Mouse (Mus musculus): ENCODE measurements around the gene Smco3. TPM values are rescaled to one million over a fixed set of nuclear protein-coding genes. Genes with fewer than 3 reads are reported as not detected.
"Not testable (repeated sequence)": the region's sequence is repeated elsewhere in the genome, so short reads cannot be mapped to it uniquely, and the experiment has no call there.

Gene Smco3
- total RNA-seq, 2 experiments from 2014 or later: 0.20 TPM; not detected in 1

DNA sequence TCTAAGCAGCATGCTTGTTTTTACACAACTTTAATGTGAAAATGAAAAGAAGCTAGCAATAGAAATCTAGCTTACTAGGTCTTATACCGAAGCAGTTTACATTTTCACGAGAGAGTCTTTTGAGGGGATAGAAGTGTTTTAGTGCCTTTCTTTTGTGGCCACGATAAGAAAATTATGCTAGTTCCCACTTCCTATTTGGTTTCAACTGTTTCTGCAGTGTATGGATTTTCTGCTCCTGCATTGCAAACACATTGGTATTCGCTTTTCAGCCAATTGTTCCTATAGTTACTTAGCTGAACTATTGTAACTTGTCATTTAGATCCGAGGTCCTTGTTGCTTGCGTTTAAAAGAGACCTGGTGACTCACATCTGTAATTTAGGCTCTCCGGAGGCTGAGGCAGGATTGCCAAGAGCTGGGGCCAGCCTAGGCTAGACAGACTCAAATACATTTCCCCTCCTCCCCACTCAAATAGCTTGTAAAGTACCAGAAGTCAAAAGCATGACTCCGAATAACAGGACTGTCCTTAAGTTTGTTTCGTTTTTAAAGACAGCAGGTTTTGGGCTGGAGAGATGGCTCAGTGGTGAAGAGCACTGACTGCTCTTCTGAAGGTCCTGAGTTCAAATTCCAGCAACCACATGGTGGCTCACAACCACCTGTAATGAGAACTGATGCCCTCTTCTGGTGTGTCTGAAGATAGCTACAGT is 30.4 kb downstream of the Smco3 start:
- DNase-seq: no peak

GRCm38 (mm10) chr6:136803739-136804633 is 31.3 kb downstream of the Smco3 start, which contains the start of gene Hist4h4:
TSS of gene Hist4h4 (minus strand) at chr6:136804415.
- peak; percentile 93 to 96 for DNase-seq

DNA sequence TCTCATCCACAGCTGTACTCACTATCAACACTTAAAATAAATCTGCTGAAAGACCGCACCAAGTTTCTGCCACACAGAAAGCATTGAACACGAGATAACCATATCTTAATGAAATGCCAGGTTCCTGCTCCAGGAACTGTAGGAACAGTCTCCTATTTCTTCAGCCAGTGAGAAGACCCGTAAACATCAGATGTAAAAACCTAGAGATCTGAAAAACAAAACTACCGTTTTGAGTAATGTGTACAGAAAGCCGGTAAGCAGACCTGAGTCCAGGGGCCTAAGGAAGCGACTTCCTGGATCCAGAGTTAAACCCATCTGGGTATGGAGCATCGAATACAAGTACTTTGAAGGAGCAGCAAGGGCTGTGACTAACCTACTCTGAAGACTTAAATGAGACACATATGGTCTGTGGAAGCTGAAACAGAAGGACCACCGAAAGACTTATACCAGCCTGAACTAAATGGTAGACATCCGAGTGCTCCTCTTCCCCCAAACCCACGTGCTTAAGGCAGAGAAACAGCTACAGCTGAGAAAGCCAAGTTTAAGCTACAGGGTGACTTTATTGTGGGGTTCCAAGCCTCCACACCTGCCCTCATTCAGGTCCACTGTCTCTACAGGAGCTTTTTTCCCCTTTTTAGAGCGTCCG is 32.0 kb downstream of the Smco3 start:
- no peak for DNase-seq

DNA sequence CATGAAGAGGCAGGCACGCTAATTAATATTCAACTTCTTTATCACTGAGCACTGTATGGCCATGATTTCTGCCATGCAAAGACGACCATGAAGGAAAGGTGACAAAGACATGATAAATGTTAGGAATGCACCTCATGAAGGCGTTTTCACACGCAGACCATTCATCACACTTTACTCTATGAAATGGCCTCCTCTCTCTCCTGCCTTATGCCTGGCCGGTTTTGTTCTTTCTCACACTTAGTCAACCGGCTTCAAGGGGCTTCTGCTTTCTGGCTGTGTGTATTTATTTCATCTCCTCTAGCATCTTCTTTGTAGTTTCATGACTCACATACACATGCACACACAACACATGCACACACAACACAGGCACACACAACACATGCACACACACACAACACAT is 34.0 kb downstream of the Smco3 start:
- DNase-seq: no peak

DNA sequence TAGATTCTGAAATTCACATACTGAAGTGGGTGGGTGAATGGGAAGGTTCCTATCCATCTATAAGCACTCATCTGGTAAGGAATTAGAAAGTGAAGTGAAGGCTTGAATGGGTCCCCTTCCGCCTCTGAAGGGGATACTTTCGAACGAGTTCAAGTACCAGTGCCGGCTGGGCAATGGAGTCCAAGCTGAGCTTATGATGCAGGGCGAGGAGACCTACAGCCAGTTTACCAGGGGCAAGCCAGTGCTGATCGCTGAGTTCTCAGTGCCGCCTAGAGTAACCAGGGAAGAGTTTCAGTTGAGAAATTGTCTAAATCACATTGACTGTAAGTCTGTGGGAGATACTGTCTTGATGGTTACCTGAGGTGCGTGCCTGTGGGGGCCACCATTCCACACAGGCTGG is 34.5 kb downstream of the Smco3 start:
- DNase-seq: no peak

DNA sequence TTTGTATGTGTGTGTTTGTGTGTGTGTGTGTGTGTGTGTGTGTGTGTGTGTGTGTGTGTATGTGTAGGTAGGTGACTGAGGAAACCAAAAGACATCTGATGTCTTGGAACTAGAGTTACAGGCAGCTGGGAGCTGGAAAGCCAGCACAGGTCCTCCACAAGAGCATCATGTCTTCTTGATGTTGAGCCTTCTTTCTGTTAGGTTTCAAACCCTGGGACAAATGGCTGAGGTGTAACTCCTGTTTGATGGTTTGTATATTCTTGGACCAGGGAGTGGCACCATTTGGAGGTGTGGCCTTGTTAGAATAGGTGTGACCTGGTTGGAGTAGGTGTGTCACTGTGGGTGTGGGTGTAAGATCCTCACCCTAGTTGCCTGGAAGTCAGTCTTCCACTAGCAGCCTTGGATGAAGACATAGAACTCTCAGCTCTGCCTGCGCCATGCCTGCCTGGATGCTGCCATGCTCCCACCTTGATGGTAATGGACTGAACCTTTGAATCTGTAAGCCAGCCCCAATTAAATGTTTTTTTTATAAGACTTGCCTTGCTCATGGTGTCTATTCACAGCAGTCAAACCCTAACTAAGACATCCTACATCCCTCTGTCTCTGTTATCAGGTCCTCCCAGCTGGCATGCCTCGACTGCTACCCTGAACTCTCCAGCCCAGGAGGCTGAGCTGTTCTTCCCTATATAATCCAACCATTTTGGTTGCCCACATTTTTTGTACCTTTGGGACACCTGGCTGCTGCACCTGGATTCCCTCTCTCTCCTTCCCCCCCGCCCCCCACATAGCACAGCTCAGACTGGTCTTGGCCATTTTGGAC is 37.2 kb downstream of the Smco3 start:
- DNase-seq: not testable (repeated sequence)

GRCm38 (mm10) chr6:136795850-136796249 is 39.4 kb downstream of the Smco3 start:
- DNase-seq: no peak

DNA sequence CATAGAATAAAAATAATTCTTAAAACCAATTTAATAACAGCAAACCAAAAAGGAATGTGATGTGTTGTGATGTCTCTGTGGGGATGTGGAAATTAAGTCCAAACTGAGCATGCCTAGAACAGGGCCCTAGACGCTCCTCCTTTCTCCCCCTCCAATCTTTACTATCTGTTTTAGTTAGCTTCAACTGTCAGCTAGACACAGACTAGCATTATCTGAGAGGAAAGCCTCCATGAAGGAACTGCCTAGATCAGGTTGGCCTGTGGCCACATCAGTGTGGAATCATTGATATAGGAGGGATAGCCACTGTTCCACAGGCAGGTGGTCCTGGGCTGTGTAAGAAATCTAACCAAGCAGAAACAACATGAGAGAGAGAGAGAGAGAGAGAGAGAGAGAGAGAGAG is 40.1 kb downstream of the Smco3 start:
- no peak for DNase-seq

GRCm38 (mm10) chr6:136793831-136794525 is 41.3 kb downstream of the Smco3 start:
- no peak for DNase-seq

DNA sequence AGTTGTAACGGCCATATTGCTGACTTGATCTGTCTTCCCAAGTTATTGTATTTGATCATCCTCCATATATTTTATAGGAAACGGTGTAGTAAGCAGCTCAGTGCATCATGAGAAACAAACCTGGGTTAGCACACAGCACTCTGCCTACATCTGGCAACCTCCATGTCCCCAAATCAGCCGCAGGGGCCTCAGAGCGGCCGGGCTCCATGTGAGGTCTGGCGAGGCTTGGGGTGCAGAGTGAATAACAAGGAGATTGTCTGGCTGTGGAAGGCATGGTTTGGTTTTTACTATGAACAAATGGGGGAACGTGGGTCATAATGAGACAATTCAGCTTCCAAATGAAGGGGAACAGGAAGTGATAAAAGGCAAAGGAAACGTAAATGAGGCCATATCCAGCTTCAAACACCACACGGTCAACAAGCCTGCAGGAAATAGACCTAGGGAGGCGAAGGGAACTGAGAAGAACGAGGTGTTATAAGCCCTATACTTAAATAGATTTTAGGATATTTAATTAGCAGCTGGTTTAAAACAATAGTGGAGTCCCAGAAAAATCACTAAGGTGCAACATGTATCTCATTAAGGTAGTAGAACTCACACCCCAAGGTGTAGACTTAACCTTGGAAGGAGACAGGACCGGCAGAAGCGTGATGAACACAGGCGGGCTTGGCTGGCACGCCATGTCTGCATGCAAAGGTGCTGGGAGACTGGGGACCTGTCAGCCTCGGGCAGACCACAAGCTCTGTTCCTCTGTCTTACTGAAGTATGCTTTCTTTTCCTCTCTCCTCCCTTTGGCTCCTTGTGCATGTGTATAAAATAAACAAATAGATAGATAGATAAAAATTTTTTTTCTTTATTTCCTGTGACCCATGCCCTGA is 42.1 kb downstream of the Smco3 start:
- DNase-seq: no peak

DNA sequence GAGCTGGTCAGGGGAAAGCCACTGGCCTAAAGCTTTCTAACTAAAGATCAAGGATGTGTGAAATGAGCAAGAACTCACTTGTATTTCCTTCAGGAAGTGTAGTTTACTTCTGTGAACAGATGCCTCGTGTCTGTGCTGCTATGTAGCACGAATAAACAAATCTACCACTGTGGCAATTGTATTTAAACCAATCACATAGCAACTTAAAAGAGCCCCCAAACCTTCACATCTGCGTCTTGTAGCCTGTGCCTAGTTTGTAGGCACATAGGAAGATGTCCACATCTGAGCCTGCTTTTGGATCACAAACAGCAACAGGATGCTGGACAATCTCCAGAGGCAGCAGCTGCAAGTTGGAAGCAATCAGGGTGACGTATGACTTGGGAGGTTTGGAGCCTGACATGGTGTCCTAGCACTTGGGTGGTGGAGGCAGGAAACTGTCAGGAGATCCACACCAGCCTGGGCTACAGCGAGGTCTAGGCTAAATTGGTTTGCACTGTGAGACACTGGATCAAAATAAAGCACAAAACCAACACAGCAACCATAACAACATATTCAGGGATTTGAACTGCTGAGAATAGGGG is 45.8 kb downstream of the Smco3 start:
- peak in 1 of 2 experiments; percentile 20 for DNase-seq

GRCm38 (mm10) chr6:136782761-136783160 is 52.5 kb downstream of the Smco3 start:
- no peak for DNase-seq

DNA sequence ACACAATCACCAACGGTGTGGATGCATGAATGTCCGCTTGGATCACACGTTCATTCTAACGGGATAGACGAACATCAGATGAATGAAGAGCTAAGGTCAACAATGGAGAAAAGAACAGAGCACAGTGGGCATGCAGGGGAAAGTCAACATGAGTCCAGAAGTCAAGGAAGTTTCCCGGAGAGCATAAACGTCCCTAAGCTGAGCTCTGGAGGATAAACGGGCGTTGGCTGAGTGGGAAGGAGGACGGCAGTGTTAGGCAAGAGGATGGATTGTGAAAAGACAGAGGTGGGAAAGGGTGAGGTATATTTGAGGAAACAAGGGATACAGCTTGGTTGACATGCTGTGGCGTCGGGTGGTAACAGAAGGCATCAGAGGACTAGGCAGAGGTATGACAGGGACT is 53.1 kb downstream of the Smco3 start:
- DNase-seq: no peak

GRCm38 (mm10) chr6:136781377-136781986 is 53.8 kb downstream of the Smco3 start, which contains the start of gene Gucy2c:
TSS of gene Gucy2c (minus strand) at chr6:136781765.
- no peak for DNase-seq

Small RNA genes within 50 kb of the gene (microRNA-seq; reads per million reads assigned to microRNA genes)
- gene Gm44364: not detected

Other genes with a start within 250 kb of the Smco3 start
- gene Plbd1, start 173.5 kb downstream of the Smco3 start, total RNA-seq (2021): 10 to 100 TPM; 30.8 to 37.9 TPM
- gene Gucy2c, start 53.7 kb downstream of the Smco3 start, total RNA-seq (2021): not detected
- gene Hist4h4, start 31.0 kb downstream of the Smco3 start, total RNA-seq (2021): 10 to 100 TPM; 11.3 to 12.3 TPM
- gene H2afj, start 27.2 kb downstream of the Smco3 start, total RNA-seq (2021): 100 to 1,000 TPM; 173 to 208 TPM
- 1 to 10 TPM in 1 of 2 experiments, under 1 TPM in 1; 0.43 to 1.2 TPM for gene BC049715, start 7.8 kb downstream of the Smco3 start, total RNA-seq (2021)
- gene Wbp11, start 7.2 kb downstream of the Smco3 start, total RNA-seq (2021): 10 to 100 TPM; 77.0 to 78.2 TPM
- gene Art4, start 22.3 kb upstream of the Smco3 start, total RNA-seq (2021): 1 to 10 TPM; 3.6 to 6.0 TPM
- 100 to 1,000 TPM; 136 to 192 TPM for gene Mgp, start 40.4 kb upstream of the Smco3 start, total RNA-seq (2021)
- under 1 TPM in 1 of 2 experiments, not detected in 1; 0.26 TPM for gene Erp27, start 86.7 kb upstream of the Smco3 start, total RNA-seq (2021)
- not detected for gene Pde6h, start 88.4 kb upstream of the Smco3 start, total RNA-seq (2021)
- 10 to 100 TPM; 20.4 to 24.2 TPM for gene Arhgdib, start 106.4 kb upstream of the Smco3 start, total RNA-seq (2021)

Measured in adrenal gland, postnatal 36 days (tissue).